Mouse (Mus musculus): ENCODE measurements around the gene Znrd1. TPM values are rescaled to one million over a fixed set of nuclear protein-coding genes. Genes with fewer than 3 reads are reported as not detected.

Gene Znrd1
- total and polyA plus RNA-seq, 3 experiments = 6.8 to 154 (median 127) TPM

DNA sequence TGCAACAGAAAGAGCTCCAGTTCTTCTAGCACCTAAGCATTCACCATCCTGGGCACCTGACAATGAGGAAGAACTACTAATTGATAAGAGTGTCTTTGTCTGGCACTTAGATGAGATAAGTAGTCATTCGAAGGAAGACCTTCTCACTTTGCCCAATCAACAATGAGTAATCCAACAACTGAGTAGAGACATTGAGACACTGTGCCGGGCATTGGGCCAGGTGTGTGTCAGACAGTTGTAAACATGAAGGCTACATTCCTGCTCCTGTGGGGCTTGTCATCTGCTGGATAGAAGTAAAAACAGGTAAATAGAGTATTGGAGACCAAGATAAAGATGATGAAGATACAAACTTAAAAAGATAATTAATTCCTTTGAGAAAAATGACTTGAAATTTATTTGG, 20.3 kb downstream of the Znrd1 start:
- no peak overlapping the region for H3K4me3 ChIP-seq (ENCODE audit: low read depth, low read length)
- ATAC-seq (ENCODE audit: extremely low read depth, insufficient number of reproducible peaks, low FRiP score, poor library complexity, severe bottlenecking) = no peak
- 0 out of 2 replicates have a peak, but pooled peaks cover 3% of the 10 kb centered on the region for H3K4me1 ChIP-seq (ENCODE audit: insufficient read depth, low read depth, low read length)
- DNase-seq (ENCODE audit: low spot score) = no peak
- H3K27me3 ChIP-seq (ENCODE audit: insufficient read depth, low read length) = peaks cover 26% of the 10 kb centered on the region
- TF ChIP-seq GATA2 (IDR thresholded peaks at IDR 0.05; ENCODE audit: borderline replicate concordance, low read depth, low read length) (no peak), POLR2AphosphoS5 (IDR thresholded peaks at IDR 0.05; ENCODE audit: insufficient replicate concordance, low read depth, low read length) (no peak), CTCF (IDR thresholded peaks at IDR 0.05; ENCODE audit: low read depth, low read length) (no peak), TAL1 (conservative IDR thresholded peaks at IDR 0.05; ENCODE audit: low read depth, low read length) (no peak), GATA1 (IDR thresholded peaks at IDR 0.05; ENCODE audit: borderline replicate concordance, low read length) (no peak)
- no peaks in the 10 kb centered on the region for H3K36me3 ChIP-seq (replicated peaks)
- H3K9me3 ChIP-seq (replicated peaks) = no peaks in the 10 kb centered on the region

DNA sequence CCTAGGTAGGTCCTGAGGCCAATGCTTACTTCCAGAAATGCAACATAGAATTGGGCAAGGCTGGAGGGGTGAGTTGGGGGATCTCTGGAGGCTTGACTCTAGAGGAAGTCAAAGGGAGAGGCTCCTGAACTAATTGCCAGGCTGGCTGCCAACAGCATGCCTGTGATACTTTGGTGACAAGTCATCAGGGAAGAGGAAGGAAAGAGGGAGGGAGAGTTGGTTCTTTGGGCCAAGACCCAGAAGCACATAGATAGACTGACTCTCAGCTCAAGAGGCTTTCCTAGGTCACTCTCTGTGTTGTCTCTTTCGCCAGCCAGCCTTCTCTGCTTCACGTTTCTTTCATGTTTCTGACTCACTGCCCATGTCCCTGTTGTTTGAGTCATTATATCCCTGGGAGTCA, 26.6 kb downstream of the Znrd1 start:
- H3K4me1 ChIP-seq (ENCODE audit: insufficient read depth, low read depth, low read length) = no peaks in the 10 kb centered on the region
- no peaks in the 10 kb centered on the region for H3K9me3 ChIP-seq (replicated peaks)
- TF ChIP-seq TAL1 (conservative IDR thresholded peaks at IDR 0.05; ENCODE audit: low read depth, low read length) (no peak), GATA1 (IDR thresholded peaks at IDR 0.05; ENCODE audit: borderline replicate concordance, low read length) (no peak), GATA2 (IDR thresholded peaks at IDR 0.05; ENCODE audit: borderline replicate concordance, low read depth, low read length) (no peak), POLR2AphosphoS5 (IDR thresholded peaks at IDR 0.05; ENCODE audit: insufficient replicate concordance, low read depth, low read length) (no peak), CTCF (IDR thresholded peaks at IDR 0.05; ENCODE audit: low read depth, low read length) (no peak)
- DNase-seq (ENCODE audit: low spot score) (no peak), ATAC-seq (ENCODE audit: extremely low read depth, insufficient number of reproducible peaks, low FRiP score, poor library complexity, severe bottlenecking) (no peak)
- H3K36me3 ChIP-seq (replicated peaks) = no peaks in the 10 kb centered on the region
- H3K27me3 ChIP-seq (ENCODE audit: insufficient read depth, low read length) = peaks cover 6% of the 10 kb centered on the region
- no peak overlapping the region for H3K4me3 ChIP-seq (ENCODE audit: low read depth, low read length)

DNA sequence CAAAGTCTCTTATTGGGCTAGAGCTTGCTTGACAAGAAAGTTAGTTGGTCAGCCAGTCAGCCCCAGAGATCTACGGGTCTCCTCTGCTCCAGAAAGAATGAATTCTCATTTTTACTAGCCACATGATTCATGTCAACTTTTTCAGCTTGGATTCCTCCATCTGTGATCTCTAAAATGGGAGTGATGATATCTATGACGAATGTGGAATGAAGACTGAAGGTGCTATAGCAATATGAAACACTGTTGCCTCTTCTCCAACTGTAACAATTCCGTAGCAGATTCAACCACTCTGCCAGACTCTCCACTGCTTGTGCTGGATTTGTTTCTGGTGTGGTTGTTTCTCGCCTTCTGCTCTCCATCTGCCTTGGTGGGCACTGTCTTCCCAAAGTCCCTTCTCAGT, 27.2 kb downstream of the Znrd1 start:
- ATAC-seq (ENCODE audit: extremely low read depth, insufficient number of reproducible peaks, low FRiP score, poor library complexity, severe bottlenecking) (no peak), DNase-seq (ENCODE audit: low spot score) (no peak)
- Histone ChIP-seq H3K27me3 (ENCODE audit: insufficient read depth, low read length) (peaks cover 3% of the 10 kb centered on the region), H3K4me1 (ENCODE audit: insufficient read depth, low read depth, low read length) (no peaks in the 10 kb centered on the region), H3K36me3 (replicated peaks) (no peaks in the 10 kb centered on the region), H3K9me3 (replicated peaks) (no peaks in the 10 kb centered on the region), H3K4me3 (ENCODE audit: low read depth, low read length) (no peak overlapping the region)
- TF ChIP-seq CTCF (IDR thresholded peaks at IDR 0.05; ENCODE audit: low read depth, low read length) (no peak), TAL1 (conservative IDR thresholded peaks at IDR 0.05; ENCODE audit: low read depth, low read length) (no peak), POLR2AphosphoS5 (IDR thresholded peaks at IDR 0.05; ENCODE audit: insufficient replicate concordance, low read depth, low read length) (no peak), GATA2 (IDR thresholded peaks at IDR 0.05; ENCODE audit: borderline replicate concordance, low read depth, low read length) (no peak), GATA1 (IDR thresholded peaks at IDR 0.05; ENCODE audit: borderline replicate concordance, low read length) (no peak)

DNA sequence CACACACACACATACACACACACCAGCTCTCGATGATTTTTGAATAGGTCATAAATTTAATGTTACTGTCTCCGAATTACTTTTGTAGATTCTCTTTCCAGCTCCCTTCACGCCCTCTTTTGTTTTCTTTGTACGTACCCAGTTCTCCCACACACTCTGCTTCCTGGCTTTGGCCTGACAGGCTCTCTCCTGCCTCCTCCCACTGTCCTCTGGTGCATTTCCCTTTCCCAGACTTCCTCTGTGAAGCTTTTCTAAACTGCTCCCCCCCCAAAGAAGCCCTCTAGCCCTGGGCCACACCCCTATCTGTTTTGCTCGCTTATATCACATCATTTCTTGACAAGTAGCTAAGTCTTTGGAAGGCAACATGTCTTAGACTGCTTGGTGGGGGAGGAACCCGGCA, 28.1 kb downstream of the Znrd1 start:
- H3K4me3 ChIP-seq (ENCODE audit: low read depth, low read length) = no peak overlapping the region

DNA sequence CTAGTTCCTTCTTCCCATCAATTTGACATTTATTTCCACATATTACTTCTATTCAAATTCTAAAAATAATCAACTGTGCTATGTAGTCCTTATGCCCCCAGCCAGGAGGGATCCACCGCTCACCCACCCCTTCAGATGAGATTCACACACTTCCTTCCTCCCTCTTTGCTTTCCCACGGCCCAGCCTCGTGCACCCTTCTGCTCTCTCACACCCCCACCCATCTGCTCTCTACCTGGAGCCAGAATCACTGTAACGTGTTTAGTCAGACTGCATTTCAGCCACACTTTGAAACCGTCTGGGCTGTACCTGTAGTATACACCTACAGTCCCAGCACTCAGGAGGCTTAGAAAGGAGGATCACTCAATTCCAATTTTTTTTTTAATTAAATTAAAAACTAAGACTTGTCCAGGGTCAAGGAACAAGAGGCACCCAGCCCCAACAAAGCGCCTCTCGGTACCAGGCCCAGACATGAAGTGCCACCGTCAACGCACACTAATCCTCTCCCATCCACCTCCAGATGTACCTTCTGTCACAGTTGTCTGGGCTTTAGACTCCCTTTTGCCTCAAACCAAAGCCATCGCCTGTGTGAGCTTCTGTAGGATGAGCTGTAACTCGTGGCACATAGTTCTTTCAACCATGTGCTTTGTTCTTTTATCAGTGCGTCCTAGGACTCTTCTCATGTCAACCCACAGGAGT, 29.0 kb downstream of the Znrd1 start:
- no peak for ATAC-seq (ENCODE audit: extremely low read depth, insufficient number of reproducible peaks, low FRiP score, poor library complexity, severe bottlenecking)
- Histone ChIP-seq H3K36me3 (replicated peaks) (no peaks in the 10 kb centered on the region), H3K27me3 (ENCODE audit: insufficient read depth, low read length) (peaks cover 3% of the 10 kb centered on the region; the same call in 1 of the 2 replicates), H3K9me3 (replicated peaks) (no peaks in the 10 kb centered on the region), H3K4me1 (ENCODE audit: insufficient read depth, low read depth, low read length) (no peaks in the 10 kb centered on the region), H3K4me3 (ENCODE audit: low read depth, low read length) (no peak overlapping the region)
- no peak for DNase-seq (ENCODE audit: low spot score)
- TF ChIP-seq GATA1 (IDR thresholded peaks at IDR 0.05; ENCODE audit: borderline replicate concordance, low read length) (no peak), GATA2 (IDR thresholded peaks at IDR 0.05; ENCODE audit: borderline replicate concordance, low read depth, low read length) (no peak), CTCF (IDR thresholded peaks at IDR 0.05; ENCODE audit: low read depth, low read length) (no peak), TAL1 (conservative IDR thresholded peaks at IDR 0.05; ENCODE audit: low read depth, low read length) (no peak), POLR2AphosphoS5 (IDR thresholded peaks at IDR 0.05; ENCODE audit: insufficient replicate concordance, low read depth, low read length) (no peak)

More for the DNA sequence above, 28.1 kb downstream of the Znrd1 start:
- TF ChIP-seq CTCF (IDR thresholded peaks at IDR 0.05; ENCODE audit: low read depth, low read length) = no peak
- no peak for TF ChIP-seq GATA1 (IDR thresholded peaks at IDR 0.05; ENCODE audit: borderline replicate concordance, low read length)
- no peak for TF ChIP-seq TAL1 (conservative IDR thresholded peaks at IDR 0.05; ENCODE audit: low read depth, low read length)
- TF ChIP-seq GATA2 (IDR thresholded peaks at IDR 0.05; ENCODE audit: borderline replicate concordance, low read depth, low read length) = no peak
- no peak for TF ChIP-seq POLR2AphosphoS5 (IDR thresholded peaks at IDR 0.05; ENCODE audit: insufficient replicate concordance, low read depth, low read length)
- H3K27me3 ChIP-seq (ENCODE audit: insufficient read depth, low read length) = peaks cover 3% of the 10 kb centered on the region; the same call in 1 of the 2 replicates
- no peaks in the 10 kb centered on the region for H3K4me1 ChIP-seq (ENCODE audit: insufficient read depth, low read depth, low read length)
- H3K36me3 ChIP-seq (replicated peaks) = no peaks in the 10 kb centered on the region
- DNase-seq (ENCODE audit: low spot score) (no peak), ATAC-seq (ENCODE audit: extremely low read depth, insufficient number of reproducible peaks, low FRiP score, poor library complexity, severe bottlenecking) (no peak)
- H3K9me3 ChIP-seq (replicated peaks) = no peaks in the 10 kb centered on the region

DNA sequence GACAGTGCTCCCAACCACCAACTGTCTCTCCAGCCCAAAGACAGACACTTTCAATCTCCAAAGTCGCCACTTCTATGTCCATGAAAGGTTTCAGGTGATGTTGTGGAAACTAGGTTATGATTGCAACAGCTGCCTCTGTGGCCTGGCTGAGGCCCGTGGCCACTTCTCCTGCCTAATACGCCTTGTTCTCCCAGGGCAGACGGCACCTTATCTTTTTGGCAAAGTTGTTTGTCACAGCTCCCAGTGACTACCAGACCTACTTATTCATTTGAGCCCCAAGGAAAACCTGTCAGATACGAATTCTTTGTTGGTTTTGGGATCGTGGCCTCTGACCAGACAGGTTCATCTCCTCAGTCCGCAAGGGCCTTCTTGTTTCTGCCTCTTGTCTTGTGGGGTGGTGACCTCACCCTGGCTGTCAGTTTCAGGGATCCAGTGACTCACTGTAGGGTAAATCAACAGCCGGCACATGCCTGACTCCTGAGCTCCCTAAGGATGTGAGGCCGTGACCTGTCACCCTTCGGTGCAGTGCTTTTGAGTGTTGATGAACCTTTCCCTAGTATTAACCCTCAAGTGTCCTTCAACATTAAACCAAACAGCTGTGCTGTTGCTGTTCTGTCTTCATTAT, 30.8 kb downstream of the Znrd1 start:
- Histone ChIP-seq H3K27me3 (ENCODE audit: insufficient read depth, low read length) (peaks cover 3% of the 10 kb centered on the region; the same call in 1 of the 2 replicates), H3K9me3 (replicated peaks) (no peaks in the 10 kb centered on the region), H3K4me3 (ENCODE audit: low read depth, low read length) (no peak overlapping the region), H3K4me1 (ENCODE audit: insufficient read depth, low read depth, low read length) (no peaks in the 10 kb centered on the region), H3K36me3 (replicated peaks) (no peaks in the 10 kb centered on the region)
- no peak for TF ChIP-seq GATA2 (IDR thresholded peaks at IDR 0.05; ENCODE audit: borderline replicate concordance, low read depth, low read length)
- no peak for TF ChIP-seq TAL1 (conservative IDR thresholded peaks at IDR 0.05; ENCODE audit: low read depth, low read length)
- TF ChIP-seq GATA1 (IDR thresholded peaks at IDR 0.05; ENCODE audit: borderline replicate concordance, low read length) = no peak
- no peak for TF ChIP-seq CTCF (IDR thresholded peaks at IDR 0.05; ENCODE audit: low read depth, low read length)
- no peak for TF ChIP-seq POLR2AphosphoS5 (IDR thresholded peaks at IDR 0.05; ENCODE audit: insufficient replicate concordance, low read depth, low read length)
- ATAC-seq (ENCODE audit: extremely low read depth, insufficient number of reproducible peaks, low FRiP score, poor library complexity, severe bottlenecking) (no peak), DNase-seq (ENCODE audit: low spot score) (no peak)
